Comparison of ENCODE assay signal across 8 mouse cellular contexts in genomic region chr19:10456752-10457483, GRCm38 (mm10). TPM values are rescaled to one million over a fixed set of nuclear protein-coding genes. Genes with fewer than 3 reads are reported as not detected.
DNase-seq lines count a peak whose midpoint lies in the region; ATAC-seq lines count a peak whose summit lies in the region.

TSS of gene Lrrc10b (minus strand) at chr19:10457473.

- H3K9me3 ChIP-seq in embryonic facial prominence, embryonic 13.5 days: no peaks in the 10 kb centered on the region
- no peaks in the 10 kb centered on the region for H3K9me3 ChIP-seq in lung, embryonic 16.5 days (ENCODE audit: control insufficient read depth, low read length)

- peak within 1 kb of the TSS; percentile 52 for H3K4me3 ChIP-seq in embryonic facial prominence, embryonic 13.5 days
- H3K4me3 ChIP-seq in lung, embryonic 16.5 days (ENCODE audit: low read length): peak within 1 kb of the TSS; percentile 56

- WGBS in embryonic facial prominence, embryonic 13.5 days: under 1% methylated on average over 94 of the region's 96 CpGs
- WGBS in lung, embryonic 16.5 days: under 1% methylated on average over 81 of the region's 96 CpGs

- peak within 1 kb of the TSS; percentile 93 for H3K4me2 ChIP-seq in embryonic facial prominence, embryonic 13.5 days
- H3K4me2 ChIP-seq in lung, embryonic 16.5 days (ENCODE audit: low read depth, low read length): peak within 1 kb of the TSS; percentile 94

- no peaks in the 10 kb centered on the region for H3K36me3 ChIP-seq in embryonic facial prominence, embryonic 13.5 days
- no peaks in the 10 kb centered on the region for H3K36me3 ChIP-seq in lung, embryonic 16.5 days (ENCODE audit: control insufficient read depth, insufficient read depth, low read length)

- H3K9ac ChIP-seq in embryonic facial prominence, embryonic 13.5 days: peak within 1 kb of the TSS; percentile 61
- peak within 1 kb of the TSS; percentile 60 for H3K9ac ChIP-seq in lung, embryonic 16.5 days (ENCODE audit: low read length)

- peak; percentile 40 to 71 for DNase-seq in cerebellum, postnatal 4 days (ENCODE audit: low spot score in 2 of 2)
- DNase-seq in cerebellum, adult 9-11 months: no peak
- peak; percentile 78 for DNase-seq in heart, postnatal 4 days
- peak; percentile 70 for DNase-seq in layer of hippocampus, adult 9-11 months
- DNase-seq in retina, postnatal 1 day: peak; percentile 88
- DNase-seq in urinary bladder, adult 2 months (ENCODE audit: low spot score): peak; percentile 42

- H3K4me1 ChIP-seq in embryonic facial prominence, embryonic 13.5 days: peaks cover 20% of the 10 kb centered on the region
- H3K4me1 ChIP-seq in lung, embryonic 16.5 days (replicated peaks; ENCODE audit: control insufficient read depth, insufficient read depth, low read length): peaks cover 28% of the 10 kb centered on the region

- H3K27me3 ChIP-seq in embryonic facial prominence, embryonic 13.5 days: peaks cover 92% of the 10 kb centered on the region
- H3K27me3 ChIP-seq in lung, embryonic 16.5 days (ENCODE audit: control insufficient read depth, insufficient read depth, low read depth, low read length): peaks cover 53% of the 10 kb centered on the region

- H3K27ac ChIP-seq in embryonic facial prominence, embryonic 13.5 days: no peak within 1 kb of the TSS
- H3K27ac ChIP-seq in lung, embryonic 16.5 days (ENCODE audit: low read length): no peak within 1 kb of the TSS

- ATAC-seq in embryonic facial prominence, embryonic 13.5 days (ENCODE audit: insufficient number of reproducible peaks, insufficient read depth, low FRiP score, low TSS enrichment, low read depth): peak; percentile 59
- ATAC-seq in lung, embryonic 16.5 days (ENCODE audit: low read depth): peak; percentile 64

RNA-seq across cellular contexts. Expression of gene Lrrc10b, which starts in this region (rescaled TPM):
- 0.25 and 0.28 TPM in 2 replicates for polyA plus RNA-seq in embryonic facial prominence, embryonic 13.5 days (2015; fragmentation: Nextera tagmentation; extraction: Ambion mirVana)
- 1 to 10 TPM; 3.3 to 4.7 TPM for total RNA-seq in heart, postnatal 4 days (2021)
- polyA plus RNA-seq in lung, embryonic 16.5 days (2015; fragmentation: Nextera tagmentation; extraction: Ambion mirVana): 0.52 and 0.73 TPM in 2 replicates
- 2.9 and 3.3 TPM in 2 replicates for polyA plus RNA-seq in urinary bladder, adult 2 months (2012; rRNA removed)

Comparison
In these comparisons a context has a peak if more than half of its experiments do, and no peak if none do; other contexts are left out.
1. Peak in ATAC-seq, H3K4me3 ChIP-seq, H3K9ac ChIP-seq and H3K4me2 ChIP-seq in embryonic facial prominence, embryonic 13.5 days; RNA of the gene not detected or under 1 TPM.
2. Peak in ATAC-seq, H3K4me3 ChIP-seq, H3K9ac ChIP-seq and H3K4me2 ChIP-seq in lung, embryonic 16.5 days; RNA of the gene not detected or under 1 TPM.